Mouse (Mus musculus) MEL (cell line): ENCODE measurements around the gene Cyb5rl. TPM values are rescaled to one million over a fixed set of nuclear protein-coding genes. Genes with fewer than 3 reads are reported as not detected.

ENCODE experiments used
- DNase-seq: peaks from one replicate; pipeline ENCODE4 v3.0.0; 2011; ENCODE audit warnings: low read depth, low spot score
- H3K27ac ChIP-seq: 2 replicates; pipeline ENCODE4 v1.5.1; 2012; ENCODE audit warnings: low read depth, mild to moderate bottlenecking, control low read depth, low read length, moderate library complexity; ENCODE audit not compliant: control insufficient read depth
- H3K27me3 ChIP-seq, 2 experiments: fragments of 150-350 bp in 1 of 2; sonication (generic) in 1 of 2; 2 replicates each; pipeline ENCODE4 v1.6.1; 2012; ENCODE audit warnings: low read length in 2 of 2, mild to moderate bottlenecking in 2 of 2, improper control_type of control experiment in 1 of 2, moderate library complexity in 1 of 2; ENCODE audit not compliant: insufficient read depth in 2 of 2, control insufficient read depth in 1 of 2
- H3K36me3 ChIP-seq, 2 experiments: 2 replicates each; pipeline ENCODE4 v1.6.1; 2012 to 2014; ENCODE audit warnings: low read length in 2 of 2, improper control_type of control experiment in 1 of 2, inconsistent platforms in 1 of 2, mild to moderate bottlenecking in 1 of 2; ENCODE audit not compliant: insufficient read depth in 2 of 2, control insufficient read depth in 1 of 2
- H3K4me1 ChIP-seq, 2 experiments: fragments of 150-350 bp in 1 of 2; sonication (generic) in 1 of 2; 2 replicates each; pipeline ENCODE4 v1.6.1; 2012; ENCODE audit warnings: low read length in 2 of 2, improper control_type of control experiment in 1 of 2, mild to moderate bottlenecking in 1 of 2; ENCODE audit not compliant: insufficient read depth in 2 of 2, control insufficient read depth in 1 of 2
- H3K4me3 ChIP-seq, 2 experiments: fragments of 150-350 bp in 1 of 2; sonication (generic) in 1 of 2; 2 replicates each; pipeline ENCODE4 v1.5.1; 2012; ENCODE audit warnings: low read depth in 2 of 2, low read length in 2 of 2, mild to moderate bottlenecking in 2 of 2, moderate library complexity in 2 of 2, control low read depth in 1 of 2, improper control_type of control experiment in 1 of 2; ENCODE audit not compliant: control insufficient read depth in 1 of 2, insufficient read depth in 1 of 2
- H3K79me2 ChIP-seq: 2 replicates; pipeline ENCODE4 v1.6.1; 2012; ENCODE audit warnings: mild to moderate bottlenecking, low read length, moderate library complexity; ENCODE audit not compliant: control insufficient read depth, poor library complexity, insufficient read depth
- H3K9ac ChIP-seq: 2 replicates; pipeline ENCODE4 v1.6.1; 2012; ENCODE audit warnings: low read depth, mild to moderate bottlenecking, control low read depth, low read length, moderate library complexity; ENCODE audit not compliant: control insufficient read depth, poor library complexity, severe bottlenecking
- H3K9me3 ChIP-seq: fragments of 150-350 bp; sonication (generic); replicated peaks from 2 replicates; pipeline ENCODE4 v1.6.1; 2012; ENCODE audit warnings: mild to moderate bottlenecking, low read length, improper control_type of control experiment, moderate library complexity; ENCODE audit not compliant: insufficient read depth
- BHLHE40 ChIP-seq: IDR thresholded peaks from 2 replicates; pipeline ENCODE4 v1.6.1; 2012; ENCODE audit warnings: low read depth, mild to moderate bottlenecking, inconsistent platforms, low read length, improper control_type of control experiment, borderline replicate concordance
- CHD2 ChIP-seq: IDR thresholded peaks from 2 replicates; pipeline ENCODE4 v1.6.1; 2011; ENCODE audit warnings: low read length, improper control_type of control experiment
- CTCF ChIP-seq, 3 experiments: IDR thresholded peaks in 2 of 3; conservative IDR thresholded peaks in 1 of 3; 2 replicates each; pipeline ENCODE4 v1.5.1; 2011 to 2012; ENCODE audit warnings: low read length in 3 of 3, low read depth in 2 of 3, mild to moderate bottlenecking in 2 of 3, improper control_type of control experiment in 1 of 3, inconsistent platforms in 1 of 3, mixed read lengths in 1 of 3, moderate library complexity in 1 of 3; ENCODE audit not compliant: control insufficient read depth in 1 of 3, insufficient read depth in 1 of 3, poor library complexity in 1 of 3, severe bottlenecking in 1 of 3
- E2F4 ChIP-seq: IDR thresholded peaks from 2 replicates; pipeline ENCODE4 v1.6.1; 2011; ENCODE audit warnings: low read depth, low read length, improper control_type of control experiment, borderline replicate concordance
- EP300 ChIP-seq, 2 experiments: IDR thresholded peaks; 2 replicates each; pipeline ENCODE4 v1.6.1; 2011; ENCODE audit warnings: improper control_type of control experiment in 2 of 2, low read length in 2 of 2, low read depth in 1 of 2, mild to moderate bottlenecking in 1 of 2
- ETS1 ChIP-seq: IDR thresholded peaks from 2 replicates; pipeline ENCODE4 v1.6.1; 2012; ENCODE audit warnings: low read depth, mild to moderate bottlenecking, inconsistent platforms, low read length, improper control_type of control experiment, moderate library complexity
- MAFK ChIP-seq: IDR thresholded peaks from 2 replicates; pipeline ENCODE4 v1.6.1; 2011; ENCODE audit warnings: low read depth, mild to moderate bottlenecking, low read length, improper control_type of control experiment, borderline replicate concordance
- MEF2A ChIP-seq: IDR thresholded peaks from 2 replicates; pipeline ENCODE4 v1.6.1; 2014; ENCODE audit warnings: low read depth, mild to moderate bottlenecking, inconsistent platforms, low read length, improper control_type of control experiment; ENCODE audit not compliant: poor library complexity, insufficient replicate concordance, severe bottlenecking; ENCODE audit errors: extremely low read depth
- MYC ChIP-seq: IDR thresholded peaks from 2 replicates; pipeline ENCODE4 v1.6.1; 2011; ENCODE audit warnings: low read depth, mild to moderate bottlenecking, low read length, improper control_type of control experiment, moderate library complexity
- NELFE ChIP-seq: IDR thresholded peaks from 2 replicates; pipeline ENCODE4 v1.6.1; 2011; ENCODE audit warnings: low read depth, low read length, improper control_type of control experiment
- NRF1 ChIP-seq: IDR thresholded peaks from 2 replicates; pipeline ENCODE4 v1.6.1; 2014; ENCODE audit warnings: low read depth, mild to moderate bottlenecking, inconsistent platforms, low read length, improper control_type of control experiment, moderate library complexity; ENCODE audit not compliant: poor library complexity, insufficient read depth, severe bottlenecking
- POLR2AphosphoS2 ChIP-seq: IDR thresholded peaks from 2 replicates; pipeline ENCODE4 v1.6.1; 2011; ENCODE audit warnings: low read length, improper control_type of control experiment
- RAD21 ChIP-seq: IDR thresholded peaks from 2 replicates; pipeline ENCODE4 v1.6.1; 2011; ENCODE audit warnings: mild to moderate bottlenecking, low read depth, low read length, improper control_type of control experiment
- SIN3A ChIP-seq: IDR thresholded peaks from 2 replicates; pipeline ENCODE4 v1.6.1; 2012; ENCODE audit warnings: low read length, improper control_type of control experiment, inconsistent platforms
- SMC3 ChIP-seq: IDR thresholded peaks from 2 replicates; pipeline ENCODE4 v1.6.1; 2011; ENCODE audit warnings: low read depth, low read length, improper control_type of control experiment
- TBP ChIP-seq: IDR thresholded peaks from 2 replicates; pipeline ENCODE4 v1.8.0; 2011; ENCODE audit warnings: low read depth, low read length, improper control_type of control experiment
- TCF12 ChIP-seq: IDR thresholded peaks from 2 replicates; pipeline ENCODE4 v1.6.1; 2014; ENCODE audit warnings: low read depth, mild to moderate bottlenecking, inconsistent platforms, low read length, improper control_type of control experiment, moderate library complexity
- USF2 ChIP-seq, 2 experiments: IDR thresholded peaks; 2 replicates each; pipeline ENCODE4 v1.6.1; 2011 to 2012; ENCODE audit warnings: improper control_type of control experiment in 2 of 2, low read length in 2 of 2, borderline replicate concordance in 1 of 2, inconsistent platforms in 1 of 2, low read depth in 1 of 2, mild to moderate bottlenecking in 1 of 2; ENCODE audit not compliant: insufficient read depth in 1 of 2
- ZC3H11A ChIP-seq: IDR thresholded peaks from 2 replicates; pipeline ENCODE4 v1.6.1; 2012; ENCODE audit warnings: low read depth, mild to moderate bottlenecking, inconsistent platforms, low read length, improper control_type of control experiment
- ZMIZ1 ChIP-seq: IDR thresholded peaks from 2 replicates; pipeline ENCODE4 v1.6.1; 2012; ENCODE audit warnings: low read depth, mild to moderate bottlenecking, inconsistent platforms, low read length, improper control_type of control experiment, moderate library complexity
- ZNF384 ChIP-seq: IDR thresholded peaks from 2 replicates; pipeline ENCODE4 v1.6.1; 2012; ENCODE audit warnings: low read depth, mild to moderate bottlenecking, inconsistent platforms, low read length, improper control_type of control experiment
- polyA plus RNA-seq, 2 experiments: library from polyadenylated mRNA; stranded (reverse) in 1 of 2; unstranded in 1 of 2; fragments of >175 nt in 1 of 2; fragments of >200 nt in 1 of 2; gene quantifications; 2 replicates each; pipeline versions ENCODE4 v1.2.1 to v1.2.4; 2012; ENCODE audit warnings: low replicate concordance in 2 of 2, low read depth in 1 of 2; ENCODE audit not compliant: insufficient read length in 2 of 2, insufficient read depth in 1 of 2, missing spikeins in 1 of 2
- total RNA-seq: library from RNA; depleted of rRNA; stranded (reverse); fragments of 300-350 nt; gene quantifications from 2 replicates; pipeline ENCODE4 v1.2.3, GENCODE M21; 2012

Cyb5rl gene
- total and polyA plus RNA-seq, 3 experiments = 8.5 to 9.3 TPM; not detected in 1

- Histone ChIP-seq H3K9me3 (no peaks in the 10 kb centered on the region), H3K9ac (no peak overlapping the region), H3K79me2 (no peaks in the 10 kb centered on the region), H3K4me1 (no peaks in the 10 kb centered on the region), H3K36me3 (no peaks in the 10 kb centered on the region), H3K27ac (no peak overlapping the region), H3K4me3 (no peak overlapping the region), H3K27me3 (no peaks in the 10 kb centered on the region)
- DNase-seq = peak; percentile 60
- no peak for TF ChIP-seq CTCF (IDR thresholded peaks at IDR 0.05 in 2 of 3, conservative IDR thresholded peaks at IDR 0.05 in 1 of 3; ENCODE audit: control insufficient read depth in 1 of 3, insufficient read depth in 1 of 3, low read depth in 2 of 3, low read length in 3 of 3, poor library complexity in 1 of 3, severe bottlenecking in 1 of 3)
- TF ChIP-seq USF2 (IDR thresholded peaks at IDR 0.05; ENCODE audit: borderline replicate concordance in 1 of 2, insufficient read depth in 1 of 2, low read depth in 1 of 2, low read length in 2 of 2) = no peak
- TF ChIP-seq MYC = no peak
- no peak; the same call in 1 of the 2 replicates for TF ChIP-seq SMC3
- TF ChIP-seq MEF2A = no peak
- TF ChIP-seq ETS1 = no peak
- no peak for TF ChIP-seq ZC3H11A
- no peak for TF ChIP-seq SIN3A
- TF ChIP-seq TBP = no peak
- TF ChIP-seq POLR2AphosphoS2 = no peak
- TF ChIP-seq BHLHE40 = no peak
- TF ChIP-seq ZMIZ1 = no peak
- no peak for TF ChIP-seq ZNF384
- TF ChIP-seq NRF1 = no peak
- no peak for TF ChIP-seq NELFE
- TF ChIP-seq RAD21 = no peak
- TF ChIP-seq MAFK = no peak
These were observed 13.7 kb upstream of the Cyb5rl start for GRCm38 (mm10) chr4:107052962-107053553.

- Histone ChIP-seq H3K9me3 (no peaks in the 10 kb centered on the region), H3K4me3 (no peak overlapping the region), H3K9ac (no peak overlapping the region), H3K79me2 (no peaks in the 10 kb centered on the region), H3K27ac (no peak overlapping the region), H3K36me3 (peaks cover 2% of the 10 kb centered on the region in 2 experiments; a peak in 3 of 4 replicates), H3K4me1 (peaks cover 2% of the 10 kb centered on the region in 2 experiments), H3K27me3 (no peaks in the 10 kb centered on the region)
- DNase-seq = no peak
- TF ChIP-seq CHD2 (no peak), TCF12 (no peak), E2F4 (no peak), ZNF384 (no peak), ZC3H11A (no peak), EP300 (IDR thresholded peaks at IDR 0.05; ENCODE audit: low read depth in 1 of 2, low read length in 2 of 2) (no peak), BHLHE40 (no peak)
These were observed 10.7 kb upstream of the Cyb5rl start for GRCm38 (mm10) chr4:107056088-107056487.
